17 mouse cellular contexts compared by ENCODE assay signal in the genomic region with DNA sequence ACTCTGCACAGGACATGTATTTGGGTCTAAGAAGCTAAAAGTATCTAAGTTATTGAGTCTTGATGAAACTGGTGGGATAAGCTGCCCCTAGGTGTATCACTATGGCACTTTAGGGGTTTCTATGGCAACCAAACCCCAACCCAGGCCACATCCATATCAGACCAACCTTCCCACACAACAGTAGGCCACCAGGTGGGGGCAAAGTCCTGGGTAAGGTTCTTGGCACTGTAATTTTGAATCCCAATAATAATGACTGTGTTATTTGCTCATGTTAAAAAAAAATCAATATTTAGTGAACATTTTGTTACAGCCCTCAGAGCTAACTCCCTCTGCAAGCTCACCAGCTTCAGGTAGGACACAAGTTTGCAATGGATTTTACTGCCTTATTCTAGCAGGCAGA. TPM values are rescaled to one million over a fixed set of nuclear protein-coding genes. Genes with fewer than 3 reads are reported as not detected.
DNase-seq lines count a peak whose midpoint lies in the region; ATAC-seq and TF ChIP-seq lines count a peak whose summit lies in the region.
"Had no signal": no experiment of that assay in that cellular context is flagged by ENCODE, and none has a peak within 500 bp of the region (broad histone marks: within the 10 kb centered on the region; RNA-seq: fewer than 3 reads in every experiment).

No protein-coding gene starts in this region.

- no peaks in the 10 kb centered on the region for H3K9me3 ChIP-seq in kidney, embryonic 15.5 days (replicated peaks)
- no peaks in the 10 kb centered on the region for H3K9me3 ChIP-seq in liver, postnatal 0 days (ENCODE audit: low read length)
- H3K9me3 ChIP-seq in liver, embryonic 12.5 days (replicated peaks) = no peaks in the 10 kb centered on the region
- H3K9me3 ChIP-seq in intestine, embryonic 14.5 days (ENCODE audit: control insufficient read depth, low read length) = no peaks in the 10 kb centered on the region
- no peaks in the 10 kb centered on the region for H3K9me3 ChIP-seq in stomach, postnatal 0 days (ENCODE audit: control insufficient read depth, low read length)
- H3K9me3 ChIP-seq: embryonic facial prominence, embryonic 12.5 days; hindbrain, embryonic 15.5 days had no signal

- peaks cover 22% of the 10 kb centered on the region for H3K4me1 ChIP-seq in kidney, embryonic 15.5 days
- H3K4me1 ChIP-seq in liver, postnatal 0 days (ENCODE audit: insufficient read depth) = peaks cover 3% of the 10 kb centered on the region; the same call in 1 of the 2 replicates
- H3K4me1 ChIP-seq in liver, embryonic 12.5 days = no peaks in the 10 kb centered on the region
- peaks cover 7% of the 10 kb centered on the region; the same call in 1 of the 2 replicates for H3K4me1 ChIP-seq in intestine, embryonic 14.5 days (replicated peaks; ENCODE audit: control insufficient read depth, insufficient read depth, low read length)
- no peaks in the 10 kb centered on the region for H3K4me1 ChIP-seq in stomach, postnatal 0 days (replicated peaks; ENCODE audit: control insufficient read depth, insufficient read depth)
- H3K4me1 ChIP-seq: embryonic facial prominence, embryonic 12.5 days; hindbrain, embryonic 15.5 days had no signal

- no peaks in the 10 kb centered on the region for H3K27me3 ChIP-seq in kidney, embryonic 15.5 days
- no peaks in the 10 kb centered on the region for H3K27me3 ChIP-seq in liver, postnatal 0 days (ENCODE audit: insufficient read depth, low read length)
- H3K27me3 ChIP-seq in liver, embryonic 12.5 days (replicated peaks) = no peaks in the 10 kb centered on the region
- no peaks in the 10 kb centered on the region for H3K27me3 ChIP-seq in intestine, embryonic 14.5 days (replicated peaks; ENCODE audit: control insufficient read depth, insufficient read depth, low read length)
- H3K27me3 ChIP-seq in stomach, postnatal 0 days (ENCODE audit: control insufficient read depth, insufficient read depth, low read length) = no peaks in the 10 kb centered on the region
- H3K27me3 ChIP-seq: embryonic facial prominence, embryonic 12.5 days; heart, embryonic 12.5 days; hindbrain, embryonic 15.5 days had no signal

- no peak overlapping the region for H3K4me2 ChIP-seq in kidney, embryonic 15.5 days
- no peak overlapping the region for H3K4me2 ChIP-seq in liver, postnatal 0 days (ENCODE audit: low read depth, low read length)
- no peak overlapping the region for H3K4me2 ChIP-seq in liver, embryonic 12.5 days
- no peak overlapping the region for H3K4me2 ChIP-seq in intestine, embryonic 14.5 days (ENCODE audit: low read length)
- H3K4me2 ChIP-seq in stomach, postnatal 0 days (replicated peaks; ENCODE audit: low read depth) = no peak overlapping the region
- H3K4me2 ChIP-seq: embryonic facial prominence, embryonic 12.5 days; heart, embryonic 12.5 days; hindbrain, embryonic 15.5 days had no signal

- H3K36me3 ChIP-seq in kidney, embryonic 15.5 days = no peaks in the 10 kb centered on the region
- no peaks in the 10 kb centered on the region for H3K36me3 ChIP-seq in liver, postnatal 0 days (replicated peaks; ENCODE audit: insufficient read depth, low read length)
- no peaks in the 10 kb centered on the region for H3K36me3 ChIP-seq in liver, embryonic 12.5 days
- no peaks in the 10 kb centered on the region for H3K36me3 ChIP-seq in intestine, embryonic 14.5 days (ENCODE audit: control insufficient read depth, insufficient read depth, low read length)
- H3K36me3 ChIP-seq in stomach, postnatal 0 days (ENCODE audit: control insufficient read depth, insufficient read depth, low read length) = no peaks in the 10 kb centered on the region
- H3K36me3 ChIP-seq: embryonic facial prominence, embryonic 12.5 days; heart, embryonic 12.5 days; hindbrain, embryonic 15.5 days had no signal

- ATAC-seq in kidney, embryonic 15.5 days (replicated peaks; ENCODE audit: low FRiP score) = no peak
- peak; percentile 70 for ATAC-seq in liver, postnatal 0 days
- ATAC-seq in liver, embryonic 12.5 days = no peak
- ATAC-seq in intestine, embryonic 14.5 days (replicated peaks; ENCODE audit: low FRiP score, low TSS enrichment, low read depth) = 0 out of 2 replicates have a peak, but pooled peaks have one; percentile 59
- no peak for ATAC-seq in stomach, postnatal 0 days (ENCODE audit: low FRiP score, low TSS enrichment)
- ATAC-seq: forebrain, embryonic 16.5 days had no signal

- peak; percentile 23; the same call in 1 of the 2 replicates for TF ChIP-seq CTCF in liver, postnatal 0 days (IDR thresholded peaks at IDR 0.05; ENCODE audit: low read depth)
- TF ChIP-seq CTCF in stomach, postnatal 0 days (IDR thresholded peaks at IDR 0.05; ENCODE audit: low read depth) = peak; percentile 56

- DNase-seq in kidney, postnatal 25 days = no peak
- peak; percentile 25 for DNase-seq in liver, postnatal 0 days
- DNase-seq in intestine, embryonic 14.5 days (ENCODE audit: low spot score) = no peak
- peak; percentile 35 for DNase-seq in stomach, postnatal 0 days (ENCODE audit: low spot score)
- no peak for DNase-seq in ovary, postnatal 10 days (ENCODE audit: low spot score)
- DNase-seq: adrenal gland, postnatal 10 days; cerebellum, adult 11 months; cerebellum, adult 9-10 months; cerebellum, postnatal 25 days; gastrocnemius, postnatal 14 days; heart, postnatal 36 days had no signal

- H3K4me3 ChIP-seq in kidney, embryonic 15.5 days (replicated peaks) = no peak overlapping the region
- no peak overlapping the region for H3K4me3 ChIP-seq in liver, postnatal 0 days (ENCODE audit: low read depth, low read length)
- no peak overlapping the region for H3K4me3 ChIP-seq in liver, embryonic 12.5 days
- H3K4me3 ChIP-seq in intestine, embryonic 14.5 days (ENCODE audit: low read depth, low read length) = no peak overlapping the region
- no peak overlapping the region for H3K4me3 ChIP-seq in stomach, postnatal 0 days (ENCODE audit: low read depth, low read length)
- H3K4me3 ChIP-seq: embryonic facial prominence, embryonic 12.5 days; heart, embryonic 12.5 days; hindbrain, embryonic 15.5 days had no signal

- no peak for TF ChIP-seq EP300 in liver, postnatal 0 days (IDR thresholded peaks at IDR 0.05; ENCODE audit: low read depth)
- TF ChIP-seq EP300 in stomach, postnatal 0 days (optimal IDR thresholded peaks at IDR 0.05) = no peak

- no peak overlapping the region for H3K9ac ChIP-seq in kidney, embryonic 15.5 days
- no peak overlapping the region for H3K9ac ChIP-seq in liver, postnatal 0 days (replicated peaks)
- no peak overlapping the region for H3K9ac ChIP-seq in liver, embryonic 12.5 days
- H3K9ac ChIP-seq in intestine, embryonic 14.5 days (ENCODE audit: low read length) = no peak overlapping the region
- H3K9ac ChIP-seq in stomach, postnatal 0 days (ENCODE audit: low read length) = no peak overlapping the region
- H3K9ac ChIP-seq: embryonic facial prominence, embryonic 12.5 days; heart, embryonic 12.5 days; hindbrain, embryonic 15.5 days had no signal

- peak overlapping the region; percentile 83 for H3K27ac ChIP-seq in kidney, embryonic 15.5 days
- H3K27ac ChIP-seq in liver, postnatal 0 days (ENCODE audit: low read depth) = no peak overlapping the region
- H3K27ac ChIP-seq in liver, embryonic 12.5 days = no peak overlapping the region
- H3K27ac ChIP-seq in intestine, embryonic 14.5 days (ENCODE audit: low read depth) = no peak overlapping the region
- no peak overlapping the region for H3K27ac ChIP-seq in stomach, postnatal 0 days (replicated peaks)
- H3K27ac ChIP-seq: embryonic facial prominence, embryonic 12.5 days; hindbrain, embryonic 15.5 days had no signal

RNA-seq across cellular contexts. Expression of a gene that starts 38.2 kb away (rescaled TPM):
- polyA plus RNA-seq in kidney, embryonic 15.5 days (2015; fragmentation: Nextera tagmentation; extraction: Ambion mirVana) = 2.5 and 2.9 TPM in 2 replicates
- 1.3 and 1.5 TPM in 2 replicates for polyA plus RNA-seq in liver, postnatal 0 days (2015; fragmentation: Nextera tagmentation; extraction: Ambion mirVana)
- 0.30 and 0.36 TPM in 2 replicates for polyA plus RNA-seq in liver, embryonic 12.5 days (2016; fragmentation: Nextera tagmentation; extraction: Ambion mirVana)
- 0.43 and 0.54 TPM in 2 replicates for polyA plus RNA-seq in intestine, embryonic 14.5 days (2014; fragmentation: Nextera tagmentation; extraction: Ambion mirVana)
- 9.0 and 10.4 TPM in 2 replicates for polyA plus RNA-seq in stomach, postnatal 0 days (2015; fragmentation: Nextera tagmentation; extraction: Ambion mirVana)

Comparison
In these comparisons a context has a peak if more than half of its experiments do, and no peak if none do; other contexts are left out.
1. ATAC-seq: peak in liver, postnatal 0 days (single experiment) and intestine, embryonic 14.5 days (single experiment); none in kidney, embryonic 15.5 days (single experiment), liver, embryonic 12.5 days (single experiment) and stomach, postnatal 0 days (single experiment).
2. DNase-seq: peak in liver, postnatal 0 days (single experiment) and stomach, postnatal 0 days (single experiment); none in kidney, postnatal 25 days (0 of 2), intestine, embryonic 14.5 days (single experiment) and ovary, postnatal 10 days (single experiment).